Mouse (Mus musculus) neural tube, embryonic 13.5 days (tissue): ENCODE measurements around the gene Scaper. TPM values are rescaled to one million over a fixed set of nuclear protein-coding genes. Genes with fewer than 3 reads are reported as not detected.

ENCODE experiments used
- ATAC-seq: fragments of 200-750 bp; cut with Nextera tagmentation; 2 replicates; pipeline ENCODE4 v1.8.0; 2017; ENCODE audit warnings: low read depth, mild to moderate bottlenecking, moderate TSS enrichment, moderate library complexity
- H3K27ac ChIP-seq: fragments of 300-500 bp; sonication (generic); replicated peaks from 2 replicates; pipeline ENCODE4 v1.5.1; 2015; ENCODE audit warnings: moderate library complexity, mild to moderate bottlenecking, inconsistent platforms
- H3K27me3 ChIP-seq: fragments of 300-500 bp; sonication (generic); 2 replicates; pipeline ENCODE4 v1.6.1; 2015; ENCODE audit warnings: mild to moderate bottlenecking, inconsistent platforms
- H3K36me3 ChIP-seq: fragments of 300-500 bp; sonication (generic); 2 replicates; pipeline ENCODE4 v1.6.1; 2015; ENCODE audit warnings: mild to moderate bottlenecking, inconsistent platforms
- H3K4me1 ChIP-seq: fragments of 300-500 bp; sonication (generic); replicated peaks from 2 replicates; pipeline ENCODE4 v1.6.1; 2015; ENCODE audit warnings: inconsistent platforms
- H3K4me2 ChIP-seq: fragments of 300-500 bp; sonication (generic); 2 replicates; pipeline ENCODE4 v1.6.1; 2015; ENCODE audit warnings: inconsistent platforms, mild to moderate bottlenecking, moderate library complexity
- H3K4me3 ChIP-seq: fragments of 300-500 bp; sonication (generic); 2 replicates; pipeline ENCODE4 v1.5.1; 2015; ENCODE audit warnings: mild to moderate bottlenecking, inconsistent platforms
- H3K9ac ChIP-seq: fragments of 300-500 bp; sonication (generic); 2 replicates; pipeline ENCODE4 v1.6.1; 2015; ENCODE audit warnings: moderate library complexity, mild to moderate bottlenecking, inconsistent platforms
- H3K9me3 ChIP-seq: fragments of 300-500 bp; sonication (generic); 2 replicates; pipeline ENCODE4 v1.6.1; 2016; ENCODE audit warnings: inconsistent platforms
- WGBS: fragments of 180-500 bp; shearing (Covaris S2); methylation state at CpG from one replicate; pipeline ENCODE4 v1.1.7; 2015; 5-methylcytosine and 5-hydroxymethylcytosine counted together
- polyA plus RNA-seq: library from polyadenylated mRNA; unstranded; fragments of >200 nt; fragmentation: Nextera tagmentation; extraction: Ambion mirVana; gene quantifications from 2 replicates; pipeline ENCODE4 v1.2.1, GENCODE M21; 2015

Gene Scaper
- polyA plus RNA-seq, 1 experiment from 2014 or later: 33.0 TPM

- no peaks in the 10 kb centered on the region; the same call in 1 of the 2 replicates for H3K4me1 ChIP-seq
- whole genome bisulfite sequencing: 86% methylated on average over 1 of the region's 1 CpGs
- no peak overlapping the region for H3K4me2 ChIP-seq
- ATAC-seq: no peak
- H3K9ac ChIP-seq: no peak overlapping the region
- peaks cover 4% of the 10 kb centered on the region; the same call in 1 of the 2 replicates for H3K36me3 ChIP-seq
- H3K27ac ChIP-seq: no peak overlapping the region
- no peaks in the 10 kb centered on the region for H3K9me3 ChIP-seq
- no peaks in the 10 kb centered on the region for H3K27me3 ChIP-seq
- no peak overlapping the region for H3K4me3 ChIP-seq
Observed at GRCm38 (mm10) chr9:55878066-55878465, 59.9 kb downstream of the Scaper start.

GRCm38 (mm10) chr9:55789442-55789841 is 148.5 kb downstream of the Scaper start:
- no peak overlapping the region for H3K27ac ChIP-seq
- no peak overlapping the region for H3K4me2 ChIP-seq
- 84% methylated on average over 8 of the region's 8 CpGs for WGBS
- H3K9me3 ChIP-seq: no peaks in the 10 kb centered on the region; the same call in none of the 2 replicates
- no peak for ATAC-seq
- no peaks in the 10 kb centered on the region for H3K36me3 ChIP-seq
- no peak overlapping the region for H3K4me3 ChIP-seq
- H3K27me3 ChIP-seq: no peaks in the 10 kb centered on the region
- H3K4me1 ChIP-seq: no peaks in the 10 kb centered on the region
- H3K9ac ChIP-seq: no peak overlapping the region

GRCm38 (mm10) chr9:55712016-55712415 is 225.9 kb downstream of the Scaper start:
- Histone ChIP-seq H3K9ac (no peak overlapping the region), H3K4me1 (no peaks in the 10 kb centered on the region), H3K27me3 (no peaks in the 10 kb centered on the region), H3K9me3 (no peaks in the 10 kb centered on the region), H3K4me3 (no peak overlapping the region), H3K27ac (no peak overlapping the region), H3K4me2 (no peak overlapping the region), H3K36me3 (no peaks in the 10 kb centered on the region)
- 93% methylated on average over 4 of the region's 4 CpGs for WGBS
- no peak for ATAC-seq

- Histone ChIP-seq H3K27me3 (no peaks in the 10 kb centered on the region), H3K4me3 (no peak overlapping the region), H3K9ac (no peak overlapping the region), H3K27ac (no peak overlapping the region), H3K36me3 (no peaks in the 10 kb centered on the region), H3K4me1 (no peaks in the 10 kb centered on the region), H3K4me2 (no peak overlapping the region), H3K9me3 (no peaks in the 10 kb centered on the region)
- no peak for ATAC-seq
- WGBS: 83% methylated on average over 5 of the region's 5 CpGs
Observed at GRCm38 (mm10) chr9:55710553-55710952, 227.4 kb downstream of the Scaper start.

- 65% methylated on average over 3 of the region's 3 CpGs for WGBS
- Histone ChIP-seq H3K4me1 (no peaks in the 10 kb centered on the region), H3K9me3 (no peaks in the 10 kb centered on the region), H3K27ac (no peak overlapping the region), H3K36me3 (no peaks in the 10 kb centered on the region), H3K4me2 (no peak overlapping the region), H3K4me3 (no peak overlapping the region), H3K9ac (no peak overlapping the region), H3K27me3 (no peaks in the 10 kb centered on the region)
- no peak for ATAC-seq
Observed at GRCm38 (mm10) chr9:55706603-55707002, 231.3 kb downstream of the Scaper start.

- WGBS: 43% methylated on average over 1 of the region's 1 CpGs
- ATAC-seq: no peak
- Histone ChIP-seq H3K4me1 (0 out of 2 replicates have a peak, but pooled peaks cover 8% of the 10 kb centered on the region), H3K9ac (no peak overlapping the region), H3K36me3 (no peaks in the 10 kb centered on the region), H3K27ac (no peak overlapping the region), H3K9me3 (no peaks in the 10 kb centered on the region), H3K4me2 (no peak overlapping the region), H3K4me3 (no peak overlapping the region), H3K27me3 (no peaks in the 10 kb centered on the region)
Observed at GRCm38 (mm10) chr9:55695307-55695706, 242.6 kb downstream of the Scaper start.

- H3K4me2 ChIP-seq: no peak overlapping the region
- no peaks in the 10 kb centered on the region for H3K4me1 ChIP-seq
- no peak for ATAC-seq
- no peaks in the 10 kb centered on the region for H3K27me3 ChIP-seq
- H3K36me3 ChIP-seq: no peaks in the 10 kb centered on the region
- no peak overlapping the region for H3K4me3 ChIP-seq
- no peaks in the 10 kb centered on the region for H3K9me3 ChIP-seq
- H3K27ac ChIP-seq: no peak overlapping the region
- H3K9ac ChIP-seq: no peak overlapping the region
Observed at GRCm38 (mm10) chr9:55677099-55677498, 260.8 kb downstream of the Scaper start.

- H3K4me1 ChIP-seq: no peaks in the 10 kb centered on the region
- no peaks in the 10 kb centered on the region for H3K27me3 ChIP-seq
- 79% methylated on average over 2 of the region's 2 CpGs for WGBS
- no peak for ATAC-seq
- no peak overlapping the region for H3K9ac ChIP-seq
- H3K9me3 ChIP-seq: no peaks in the 10 kb centered on the region
- peaks cover 3% of the 10 kb centered on the region; the same call in 1 of the 2 replicates for H3K36me3 ChIP-seq
- H3K27ac ChIP-seq: no peak overlapping the region
- H3K4me2 ChIP-seq: no peak overlapping the region
- H3K4me3 ChIP-seq: no peak overlapping the region
Observed at GRCm38 (mm10) chr9:55646444-55646843, 291.5 kb downstream of the Scaper start.

- Histone ChIP-seq H3K4me2 (no peak overlapping the region), H3K27me3 (no peaks in the 10 kb centered on the region), H3K27ac (no peak overlapping the region), H3K9ac (no peak overlapping the region), H3K9me3 (peaks cover 8% of the 10 kb centered on the region), H3K4me3 (no peak overlapping the region), H3K4me1 (no peaks in the 10 kb centered on the region), H3K36me3 (no peaks in the 10 kb centered on the region)
- WGBS: 84% methylated on average over 5 of the region's 5 CpGs
- no peak for ATAC-seq
Observed at GRCm38 (mm10) chr9:55626990-55627389, 310.9 kb downstream of the Scaper start.

GRCm38 (mm10) chr9:55614711-55615110 is 323.2 kb downstream of the Scaper start:
- Histone ChIP-seq H3K27ac (no peak overlapping the region), H3K4me1 (no peaks in the 10 kb centered on the region), H3K36me3 (no peaks in the 10 kb centered on the region), H3K27me3 (no peaks in the 10 kb centered on the region), H3K9ac (no peak overlapping the region), H3K4me3 (no peak overlapping the region), H3K9me3 (no peaks in the 10 kb centered on the region), H3K4me2 (no peak overlapping the region)
- ATAC-seq: no peak
- WGBS: 91% methylated on average over 3 of the region's 3 CpGs

- Histone ChIP-seq H3K9ac (no peak overlapping the region), H3K4me2 (no peak overlapping the region), H3K27me3 (no peaks in the 10 kb centered on the region), H3K9me3 (no peaks in the 10 kb centered on the region), H3K36me3 (no peaks in the 10 kb centered on the region), H3K4me3 (no peak overlapping the region), H3K4me1 (no peaks in the 10 kb centered on the region), H3K27ac (no peak overlapping the region)
- no peak for ATAC-seq
- WGBS: 62% methylated on average over 4 of the region's 4 CpGs
Observed at GRCm38 (mm10) chr9:55609751-55610150, 328.2 kb downstream of the Scaper start.

- 11% methylated on average over 7 of the region's 7 CpGs for WGBS
- Histone ChIP-seq H3K4me2 (no peak overlapping the region), H3K27me3 (no peaks in the 10 kb centered on the region), H3K4me3 (no peak overlapping the region), H3K27ac (no peak overlapping the region), H3K4me1 (no peaks in the 10 kb centered on the region), H3K36me3 (no peaks in the 10 kb centered on the region), H3K9ac (no peak overlapping the region), H3K9me3 (no peaks in the 10 kb centered on the region)
- ATAC-seq: no peak
Observed at GRCm38 (mm10) chr9:55608701-55609531, 329.0 kb downstream of the Scaper start.

GRCm38 (mm10) chr9:55598594-55598993 is 339.3 kb downstream of the Scaper start:
- Histone ChIP-seq H3K27me3 (no peaks in the 10 kb centered on the region), H3K27ac (no peak overlapping the region), H3K36me3 (no peaks in the 10 kb centered on the region), H3K4me1 (no peaks in the 10 kb centered on the region), H3K4me2 (no peak overlapping the region), H3K4me3 (no peak overlapping the region), H3K9me3 (no peaks in the 10 kb centered on the region), H3K9ac (no peak overlapping the region)
- no peak for ATAC-seq
